Mouse (Mus musculus): Measurements from ENCODE around the gene Rac1.

DNA sequence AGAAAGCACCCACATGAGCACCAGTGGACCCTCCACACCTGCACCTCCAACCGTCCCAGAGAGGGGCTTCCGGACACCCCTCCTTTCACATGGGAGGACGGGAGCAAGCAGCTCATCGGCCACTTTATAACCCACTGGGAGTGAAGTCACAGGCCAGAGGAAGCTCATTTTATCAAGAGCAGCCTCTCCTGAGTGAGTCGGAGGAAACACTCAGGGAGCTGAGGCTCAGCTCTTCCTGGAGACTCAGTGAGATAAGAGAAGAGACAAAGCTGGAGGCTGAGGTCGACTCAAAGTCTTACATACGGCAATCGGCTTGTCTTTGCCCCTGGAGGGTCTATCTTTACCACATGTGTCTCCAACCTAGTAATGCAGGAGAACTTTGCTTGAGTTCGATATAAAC is 18.5 kb downstream of the Rac1 start:
- TF ChIP-seq EP300 (IDR thresholded peaks at IDR 0.05; ENCODE audit: low read depth) = no peak
- TF ChIP-seq CTCF (IDR thresholded peaks at IDR 0.05; ENCODE audit: low read depth) = no peak
